Mouse (Mus musculus) embryo, embryonic 10 days (tissue): Measurements from ENCODE around the gene Lamtor5.
A peak's percentile ranks its signal among the peaks of the same experiment; 100 is the strongest.
"Not testable (repeated sequence)": the region's sequence is repeated elsewhere in the genome, so short reads cannot be mapped to it uniquely, and the experiment has no call there.

ENCODE experiments used
- DNase-seq: peaks from one replicate; pipeline ENCODE4 v3.0.0-alpha.2; 2015; ENCODE audit warnings: low spot score

Gene Lamtor5

DNA sequence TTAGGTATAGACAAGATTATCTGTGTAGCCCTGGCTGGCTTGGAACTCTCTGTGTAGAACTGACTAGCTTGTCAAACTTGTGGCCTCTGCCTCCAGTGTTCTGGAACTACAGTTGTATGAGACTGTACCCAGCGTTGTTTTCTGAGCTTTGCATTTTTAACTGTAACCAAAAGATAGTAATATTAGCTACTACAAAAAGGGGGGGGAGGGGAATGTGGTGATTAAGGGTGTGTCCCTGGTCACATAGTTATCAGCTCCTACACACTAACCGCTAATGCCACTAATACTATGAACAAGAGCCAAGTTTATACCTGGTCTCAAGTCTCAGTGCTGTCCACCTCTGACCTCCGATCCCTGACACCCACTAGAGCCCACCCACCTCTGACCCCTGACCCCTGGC, 6.2 kb upstream of the Lamtor5 start:
- no peak for DNase-seq

DNA sequence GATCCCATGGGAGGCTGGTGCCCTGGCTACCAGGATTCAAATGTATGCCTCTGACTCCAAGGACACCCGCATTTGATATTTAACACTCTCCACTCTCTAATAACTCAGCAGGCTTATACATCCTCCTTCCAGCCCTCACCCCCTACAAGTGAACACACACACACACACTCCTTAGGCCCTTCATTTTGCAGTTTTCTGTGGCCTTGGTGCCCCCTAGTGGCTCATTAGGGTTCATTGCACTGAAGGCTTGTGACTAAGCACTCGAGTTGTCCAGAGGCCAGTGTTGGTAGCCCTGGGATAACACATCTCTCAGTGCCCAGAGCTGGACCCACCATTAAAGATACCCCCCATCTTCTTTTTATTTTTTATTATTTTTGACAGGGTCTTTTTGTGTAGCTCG, 4.8 kb upstream of the Lamtor5 start:
- DNase-seq = peak; percentile 77

DNA sequence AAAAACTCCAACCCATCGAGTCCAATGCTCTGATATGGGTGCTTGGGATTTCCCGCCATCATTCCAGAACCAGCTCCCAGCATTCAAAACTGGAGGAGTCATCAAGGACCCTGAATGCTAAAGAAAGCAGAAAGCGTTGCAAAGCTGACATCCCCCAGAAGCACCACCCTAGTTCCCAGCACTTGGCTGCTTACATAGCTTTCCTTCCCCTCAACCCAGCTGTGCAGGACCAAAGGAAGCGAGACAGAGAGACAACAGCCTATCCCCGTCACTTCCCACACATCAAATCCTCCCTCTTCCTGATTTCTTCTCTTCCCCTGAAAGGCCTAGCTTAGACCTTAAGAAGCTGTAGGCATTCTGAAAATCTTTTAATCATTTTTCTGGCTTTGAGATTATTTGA, 3.3 kb upstream of the Lamtor5 start:
- no peak for DNase-seq

DNA sequence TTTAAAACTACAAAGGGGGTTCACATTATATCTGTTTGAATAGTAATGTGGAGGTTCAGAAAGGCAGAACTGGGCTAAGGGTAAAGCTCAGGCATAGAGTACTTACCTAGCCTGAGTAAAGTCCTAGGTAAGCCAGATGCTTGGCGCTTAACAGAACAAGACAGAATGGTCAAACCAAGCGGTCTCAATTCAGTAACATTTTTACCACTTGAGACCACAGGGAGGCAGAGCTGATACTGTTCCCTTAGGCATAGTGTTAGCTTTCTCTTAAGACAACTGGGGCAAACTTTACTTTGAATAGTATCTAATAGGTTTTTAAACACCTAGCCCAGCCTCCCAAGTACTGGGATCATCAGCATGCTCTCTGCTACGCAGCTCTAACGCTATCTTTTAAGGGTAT, 2.7 kb upstream of the Lamtor5 start:
- peak; percentile 37 for DNase-seq

DNA sequence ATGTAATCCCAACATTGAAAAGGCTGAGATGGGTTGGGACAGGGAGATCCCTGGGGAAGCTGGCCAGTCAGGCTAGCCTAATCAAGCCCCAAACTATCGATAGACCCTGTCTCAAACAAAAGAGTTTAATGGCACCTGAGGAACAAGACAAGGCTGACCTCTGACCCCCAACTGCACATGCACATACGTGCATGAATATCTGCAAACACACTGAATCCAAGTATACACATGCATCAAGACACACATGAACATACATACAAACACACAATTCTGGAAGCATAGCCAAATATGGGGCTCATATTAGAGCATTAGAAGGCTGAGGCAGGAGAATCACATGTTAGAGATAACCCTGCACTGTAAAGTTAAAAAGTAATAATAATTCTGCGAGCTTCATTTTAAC, 2.0 kb upstream of the Lamtor5 start:
- DNase-seq = no peak

DNA sequence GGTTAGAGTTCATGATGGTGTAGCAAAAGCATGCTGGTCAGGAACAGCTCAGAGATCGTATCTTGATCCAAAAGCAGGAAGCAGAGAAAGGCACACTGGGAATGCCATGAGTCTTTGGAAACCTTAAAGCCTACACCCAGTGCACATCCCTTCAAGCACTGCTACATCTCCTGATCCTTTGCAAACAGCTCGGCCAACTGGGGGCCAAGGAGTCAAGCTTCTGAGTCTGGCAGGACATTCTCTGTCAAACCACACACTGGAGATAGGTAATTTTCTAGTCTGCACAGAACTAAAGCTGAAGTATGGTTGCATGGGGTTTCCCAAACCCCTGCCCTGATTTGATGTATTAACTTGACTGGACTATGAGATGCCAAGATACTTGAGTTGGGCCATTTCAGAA, 7.5 kb downstream of the Lamtor5 start:
- no peak for DNase-seq

DNA sequence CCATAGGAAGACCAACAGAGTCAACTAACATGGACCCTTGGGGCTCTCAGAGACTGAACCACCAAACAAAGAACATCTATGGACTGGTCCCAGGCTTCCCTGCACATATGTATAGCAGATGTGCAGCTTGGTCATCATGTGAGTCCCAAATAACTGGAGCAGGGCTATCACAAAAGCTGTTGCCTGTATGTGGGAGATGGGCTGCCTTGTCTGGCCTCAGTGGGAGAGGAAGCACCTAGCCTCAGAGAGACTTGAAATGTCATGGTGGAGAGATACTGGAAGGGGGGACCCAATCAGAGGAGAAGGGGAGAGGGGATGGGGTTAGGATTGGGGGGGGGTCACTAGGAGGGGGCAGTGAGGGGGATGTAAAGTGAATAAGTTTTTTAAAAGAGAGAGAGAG, 8.7 kb downstream of the Lamtor5 start:
- DNase-seq = no peak

DNA sequence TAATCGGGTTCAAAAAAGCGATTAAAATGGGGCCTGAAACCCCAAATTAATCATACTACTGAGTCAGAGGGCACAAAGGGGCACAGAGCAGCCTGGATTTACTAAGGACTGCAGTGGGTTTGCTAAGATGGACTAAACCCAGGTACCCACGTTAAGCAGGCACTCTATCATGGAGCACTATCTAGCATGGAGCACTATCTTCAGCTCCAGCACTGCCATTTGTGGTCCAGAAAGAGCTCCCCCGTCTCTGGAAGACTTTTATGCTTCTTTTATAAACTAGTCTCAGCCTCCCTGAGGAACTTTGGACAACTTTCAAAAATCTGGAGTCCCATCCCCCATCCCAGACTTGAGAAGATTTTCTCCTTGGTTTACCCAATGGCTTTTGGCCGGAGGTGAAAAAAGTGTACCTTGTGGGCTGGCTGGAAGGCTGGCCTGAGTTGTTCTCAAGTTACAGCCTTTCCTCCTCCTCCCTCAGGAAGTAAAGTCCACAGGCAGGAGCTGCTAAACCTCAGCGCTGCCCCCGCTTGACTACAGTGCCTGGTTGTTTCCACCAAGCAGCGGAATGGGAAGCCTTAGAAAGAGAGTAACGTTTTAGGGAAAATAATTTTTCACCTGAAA, 12.2 kb downstream of the Lamtor5 start, which contains the start of gene Slc16a4:
Gene Slc16a4, plus strand, starts transcription at position 467 of the 618 bp plus-strand sequence.
- DNase-seq = peak; percentile 75

DNA sequence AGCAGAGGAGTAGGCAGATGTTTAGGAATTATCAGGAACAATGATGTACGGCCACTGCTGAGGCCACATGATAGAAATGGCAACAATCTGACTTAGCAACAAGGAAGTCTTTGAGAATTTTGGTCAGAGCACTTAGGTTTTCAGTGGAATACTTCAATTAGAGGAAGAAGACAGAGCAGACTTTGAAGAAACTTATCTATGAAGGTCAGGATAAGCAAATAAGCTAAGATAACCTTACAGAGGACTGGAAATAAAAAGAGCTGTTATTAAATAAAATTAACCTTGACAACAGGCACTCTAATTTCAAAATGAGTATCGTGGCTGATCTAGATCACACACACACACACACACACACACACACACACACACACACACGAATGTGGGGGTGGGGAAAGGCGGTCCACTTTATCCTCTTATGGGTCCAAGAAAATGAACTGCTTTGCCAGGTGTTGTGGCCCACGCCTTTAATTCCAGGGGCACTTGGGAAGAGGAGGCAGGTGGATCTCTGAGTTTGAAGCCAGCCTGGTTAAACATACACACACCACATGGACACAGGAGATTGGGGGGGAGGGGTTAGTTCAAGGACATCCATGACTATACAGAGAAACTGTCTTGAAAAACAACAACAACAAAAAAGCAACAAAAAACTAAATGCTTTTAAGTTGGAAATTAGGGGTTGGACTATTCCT, 17.2 kb downstream of the Lamtor5 start:
- no peak for DNase-seq

DNA sequence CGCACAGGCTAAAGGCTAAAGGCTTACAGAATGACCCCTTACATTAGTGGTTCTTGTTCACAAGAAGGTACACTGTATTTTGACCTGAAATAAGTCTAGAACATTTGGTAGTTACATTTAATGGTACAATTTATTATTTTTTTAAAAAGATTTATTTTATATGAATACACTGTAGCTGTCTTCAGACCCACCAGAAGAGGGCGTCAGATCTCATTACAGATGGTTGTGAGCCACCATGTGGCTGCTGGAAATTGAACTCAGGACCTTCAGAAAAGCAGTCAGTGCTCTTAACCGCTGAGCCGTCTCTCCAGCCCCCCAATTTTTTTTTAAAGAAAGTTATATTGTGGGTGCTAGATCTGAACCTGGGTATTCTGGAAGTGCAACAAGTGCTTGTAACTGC, 18.3 kb downstream of the Lamtor5 start:
- DNase-seq = not testable (repeated sequence)

DNA sequence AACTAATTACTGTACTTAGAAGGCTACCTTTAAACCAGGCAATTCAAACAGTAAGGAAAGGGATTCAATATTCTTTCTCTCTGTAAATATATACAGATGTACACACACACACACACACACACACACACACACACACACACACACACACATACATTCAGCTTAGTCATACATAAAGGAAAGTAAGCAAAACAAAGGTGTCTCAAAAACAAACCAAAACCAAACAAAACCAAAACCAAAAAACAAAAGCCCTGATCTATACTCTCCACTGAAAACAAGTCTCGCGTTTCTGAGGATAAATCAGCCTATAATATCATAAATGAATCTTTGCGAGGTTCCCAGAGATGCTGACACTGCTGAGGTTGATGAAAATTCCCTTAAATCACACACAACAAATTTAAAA, 38.7 kb downstream of the Lamtor5 start:
- no peak for DNase-seq

DNA sequence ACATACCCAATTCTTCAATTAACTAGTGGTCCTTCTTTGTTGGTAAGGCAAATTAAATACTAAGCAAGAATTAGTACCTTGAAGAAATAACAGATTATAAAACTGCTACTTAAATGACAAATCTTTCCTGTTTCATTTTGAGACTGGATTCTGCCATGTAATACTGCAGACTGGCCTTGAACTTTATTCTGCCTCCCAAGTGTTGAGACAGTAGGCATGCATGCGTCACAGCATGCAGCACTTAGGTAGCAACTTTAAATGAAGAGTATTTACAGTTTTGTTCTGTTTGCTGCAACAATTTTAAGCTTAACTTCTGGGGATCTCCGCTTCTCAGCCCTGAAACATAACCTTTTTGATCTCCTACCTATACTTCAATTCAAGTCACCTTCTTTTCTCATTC, 42.5 kb downstream of the Lamtor5 start:
- no peak for DNase-seq

DNA sequence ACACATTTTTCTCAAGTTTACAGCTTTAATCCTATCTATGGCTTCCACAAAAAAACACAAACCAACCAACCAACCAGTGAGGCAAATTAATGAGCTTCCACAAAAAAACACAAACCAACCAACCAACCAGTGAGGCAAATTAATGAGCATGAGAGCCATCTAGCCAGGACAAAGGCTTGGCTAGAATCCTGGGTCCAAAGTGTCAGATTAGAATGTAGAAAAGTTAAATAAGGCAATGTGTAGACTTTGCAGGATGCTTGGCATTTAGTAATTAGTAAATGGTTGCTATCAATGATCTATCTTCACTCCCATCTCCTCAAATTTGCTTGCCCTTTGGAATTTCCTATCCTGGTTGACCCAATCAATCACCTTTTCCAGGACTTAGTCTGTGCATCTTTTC, 43.1 kb downstream of the Lamtor5 start:
- DNase-seq = no peak

DNA sequence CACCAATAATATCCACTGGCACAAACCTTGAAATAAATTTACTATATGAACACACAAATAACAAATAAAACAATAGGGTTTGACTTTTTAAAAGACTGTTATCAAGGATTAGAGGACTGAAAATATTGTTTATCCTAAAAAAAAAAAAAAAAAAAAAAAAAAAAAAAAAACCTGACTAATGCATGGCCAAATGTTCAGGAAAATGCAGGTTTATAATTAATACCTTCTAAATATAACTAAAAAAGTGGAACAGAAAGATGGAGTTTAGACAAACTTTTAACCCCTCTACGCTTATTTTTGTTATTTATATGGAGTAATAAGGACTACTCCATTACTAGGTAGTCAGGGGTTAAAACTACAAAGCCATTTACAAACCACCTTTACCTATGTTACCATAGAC, 47.8 kb downstream of the Lamtor5 start:
- no peak for DNase-seq

DNA sequence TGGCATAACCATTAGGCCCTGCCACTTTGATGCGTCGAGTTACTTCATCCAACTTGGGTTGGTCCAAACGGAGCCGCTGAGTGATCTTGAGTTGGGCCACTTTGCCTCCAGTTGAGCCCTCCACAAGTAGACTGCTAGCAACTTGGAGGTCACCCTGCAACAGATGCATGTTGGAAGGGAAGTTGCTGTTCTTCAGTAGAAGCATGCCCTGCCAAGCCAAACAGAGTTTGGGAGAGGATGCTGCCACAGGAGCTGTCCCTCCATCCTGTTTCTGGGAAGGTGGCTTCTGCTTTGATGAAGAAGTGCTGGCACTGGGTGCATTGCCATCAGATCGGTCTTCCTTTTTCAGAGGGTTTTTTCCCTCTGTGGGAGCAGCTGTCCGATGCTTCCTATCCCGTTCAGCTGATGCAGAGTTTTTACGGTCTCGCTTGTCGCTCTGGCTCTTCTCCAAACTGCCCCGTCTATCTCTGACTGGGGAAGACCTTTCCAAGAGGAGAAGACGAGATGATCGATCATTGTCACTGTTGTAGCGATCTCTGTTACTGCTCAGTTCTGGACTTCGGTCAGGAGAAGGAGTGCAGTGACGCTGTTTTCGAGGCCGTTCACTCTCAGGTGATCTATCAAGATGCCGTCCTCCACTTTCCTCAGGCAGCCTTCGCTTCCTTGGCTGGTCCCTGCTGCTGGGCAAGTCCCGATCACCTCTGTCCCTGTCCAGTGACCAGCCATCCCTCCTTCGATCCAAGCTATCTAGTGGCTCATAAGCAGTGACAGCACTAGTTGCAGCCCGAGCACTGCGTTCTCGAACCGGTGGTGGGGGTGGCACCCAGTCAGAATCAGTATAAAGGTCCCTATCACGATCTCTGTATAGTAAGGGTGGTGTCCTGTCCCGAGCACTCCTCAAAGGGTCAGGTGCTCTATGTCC, 52.1 kb downstream of the Lamtor5 start:
- DNase-seq = no peak

DNA sequence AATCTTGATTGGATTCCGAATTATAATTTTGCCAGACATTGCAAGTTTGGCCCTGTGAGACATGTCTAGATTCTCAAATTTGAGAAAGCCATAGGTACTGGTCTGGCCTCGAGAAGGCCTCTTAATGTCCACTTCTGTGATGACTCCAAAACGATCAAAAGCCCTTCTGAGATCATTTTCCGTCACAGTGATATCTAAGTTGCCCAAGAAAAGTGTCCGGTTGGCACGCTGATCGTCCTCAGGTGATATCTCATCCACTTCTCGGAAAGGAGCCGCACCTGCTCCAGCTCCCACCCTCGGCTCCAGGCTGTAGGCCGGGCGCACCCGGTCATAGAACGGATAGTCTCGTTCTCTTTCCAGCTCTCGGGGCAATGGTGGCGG, 53.1 kb downstream of the Lamtor5 start:
- DNase-seq = no peak

DNA sequence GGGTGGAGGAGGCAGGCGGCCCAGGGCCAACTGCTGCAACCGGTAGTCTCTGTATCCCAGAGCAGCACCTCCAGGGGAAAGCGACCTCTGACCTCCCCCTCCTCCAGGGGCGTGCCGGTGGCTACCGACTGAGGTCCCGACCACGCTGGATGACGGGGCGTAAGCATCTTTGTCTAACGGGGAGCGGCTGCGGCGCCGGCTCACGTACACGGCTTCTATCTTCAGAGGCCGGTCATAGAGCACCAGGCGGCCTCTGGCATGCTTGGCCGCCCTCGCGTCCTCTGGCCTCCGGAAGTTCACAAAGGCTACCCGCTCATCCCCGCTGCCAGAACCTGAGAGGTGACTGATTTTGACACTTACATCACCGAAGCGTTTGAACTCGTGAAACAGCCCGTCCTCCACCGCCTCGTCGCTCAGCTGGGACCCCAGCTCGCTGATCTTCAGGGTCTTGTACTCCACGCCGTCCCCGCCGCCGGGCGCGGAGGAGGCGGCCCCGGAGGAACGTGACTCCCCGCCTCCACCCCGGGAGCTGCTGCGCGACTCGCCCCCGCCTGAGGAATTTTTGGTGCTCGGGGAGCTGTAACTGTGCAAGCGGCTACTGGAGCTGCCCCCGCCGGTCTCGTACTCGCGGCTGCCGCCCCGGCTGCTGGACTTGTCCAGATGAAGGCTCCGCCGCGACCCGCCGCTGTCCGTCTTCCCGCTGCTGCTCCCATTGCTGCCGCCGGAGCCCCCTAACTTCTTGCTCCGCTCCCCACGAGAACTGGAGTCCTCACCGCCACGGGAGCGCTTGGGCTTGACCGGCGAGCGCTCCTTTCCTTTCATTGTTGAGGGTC, 53.7 kb downstream of the Lamtor5 start:
- DNase-seq = peak; percentile 64

DNA sequence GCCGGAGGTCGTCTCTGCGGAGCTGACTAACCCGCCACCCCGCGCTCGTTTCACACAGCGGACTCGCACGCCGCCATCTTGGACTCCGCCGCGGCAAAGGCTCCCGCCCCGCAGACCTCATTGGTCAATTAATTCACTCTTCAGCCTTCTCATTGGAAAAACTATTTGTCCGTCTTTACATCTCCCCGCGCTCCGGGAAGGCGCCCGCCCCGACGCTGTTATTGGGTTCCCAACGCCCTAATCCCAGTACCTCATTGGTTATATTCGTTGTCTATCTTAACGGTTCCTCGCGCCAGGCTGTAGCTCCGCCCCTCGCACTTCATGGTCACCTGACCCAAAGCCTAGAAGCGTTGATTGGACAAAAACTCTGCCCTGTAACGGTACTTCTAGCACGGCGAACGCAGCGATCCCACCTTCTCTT, 54.3 kb downstream of the Lamtor5 start:
- peak; percentile 100 for DNase-seq
